Mouse (Mus musculus) stomach, embryonic 16.5 days (tissue): ENCODE data around the gene Zfp988. TPM values are rescaled to one million over a fixed set of nuclear protein-coding genes. Genes with fewer than 3 reads are reported as not detected.
"Not testable (repeated sequence)": the region's sequence is repeated elsewhere in the genome, so short reads cannot be mapped to it uniquely, and the experiment has no call there.

ENCODE experiments used
- ATAC-seq: fragments of 200-750 bp; cut with Nextera tagmentation; 2 replicates; pipeline ENCODE4 v1.8.0; 2017; ENCODE audit warnings: moderate number of reproducible peaks, moderate TSS enrichment; ENCODE audit not compliant: insufficient read depth, low FRiP score
- H3K27ac ChIP-seq: fragments of 300-500 bp; sonication (generic); 2 replicates; pipeline ENCODE4 v1.5.1; 2014; ENCODE audit warnings: low read length
- H3K27me3 ChIP-seq: fragments of 300-500 bp; sonication (generic); 2 replicates; pipeline ENCODE4 v1.6.1; 2014; ENCODE audit warnings: low read length, control low read depth, mixed read lengths; ENCODE audit not compliant: control insufficient read depth, insufficient read depth
- H3K36me3 ChIP-seq: fragments of 300-500 bp; sonication (generic); 2 replicates; pipeline ENCODE4 v1.6.1; 2014; ENCODE audit warnings: low read length; ENCODE audit not compliant: control insufficient read depth, insufficient read depth
- H3K4me1 ChIP-seq: fragments of 300-500 bp; sonication (generic); 2 replicates; pipeline ENCODE4 v1.6.1; 2014; ENCODE audit warnings: low read length, control low read depth, mixed read lengths; ENCODE audit not compliant: control insufficient read depth, insufficient read depth
- H3K4me2 ChIP-seq: fragments of 300-500 bp; sonication (generic); 2 replicates; pipeline ENCODE4 v1.6.1; 2014; ENCODE audit warnings: low read depth, low read length, mixed read lengths
- H3K4me3 ChIP-seq: fragments of 300-500 bp; sonication (generic); replicated peaks from 2 replicates; pipeline ENCODE4 v1.5.1; 2014; ENCODE audit warnings: mild to moderate bottlenecking, low read length
- H3K9ac ChIP-seq: fragments of 300-500 bp; sonication (generic); 2 replicates; pipeline ENCODE4 v1.6.1; 2014; ENCODE audit warnings: low read length
- H3K9me3 ChIP-seq: fragments of 300-500 bp; sonication (generic); replicated peaks from 2 replicates; pipeline ENCODE4 v1.6.1; 2016; ENCODE audit warnings: low read length, control low read depth; ENCODE audit not compliant: control insufficient read depth
- WGBS: fragments of 180-500 bp; shearing (Covaris S2); extraction: QIAGEN DNeasy Blood & Tissue Kit; methylation state at CpG from one replicate; pipeline ENCODE4 v1.1.7; 2014; 5-methylcytosine and 5-hydroxymethylcytosine counted together
- polyA plus RNA-seq: library from polyadenylated mRNA; unstranded; fragments of >200 nt; fragmentation: Nextera tagmentation; extraction: Ambion mirVana; gene quantifications from 2 replicates; pipeline ENCODE4 v1.2.1, GENCODE M21; 2015

The Zfp988 gene
- polyA plus RNA-seq, 1 experiment from 2014 or later = 0.18 TPM

DNA sequence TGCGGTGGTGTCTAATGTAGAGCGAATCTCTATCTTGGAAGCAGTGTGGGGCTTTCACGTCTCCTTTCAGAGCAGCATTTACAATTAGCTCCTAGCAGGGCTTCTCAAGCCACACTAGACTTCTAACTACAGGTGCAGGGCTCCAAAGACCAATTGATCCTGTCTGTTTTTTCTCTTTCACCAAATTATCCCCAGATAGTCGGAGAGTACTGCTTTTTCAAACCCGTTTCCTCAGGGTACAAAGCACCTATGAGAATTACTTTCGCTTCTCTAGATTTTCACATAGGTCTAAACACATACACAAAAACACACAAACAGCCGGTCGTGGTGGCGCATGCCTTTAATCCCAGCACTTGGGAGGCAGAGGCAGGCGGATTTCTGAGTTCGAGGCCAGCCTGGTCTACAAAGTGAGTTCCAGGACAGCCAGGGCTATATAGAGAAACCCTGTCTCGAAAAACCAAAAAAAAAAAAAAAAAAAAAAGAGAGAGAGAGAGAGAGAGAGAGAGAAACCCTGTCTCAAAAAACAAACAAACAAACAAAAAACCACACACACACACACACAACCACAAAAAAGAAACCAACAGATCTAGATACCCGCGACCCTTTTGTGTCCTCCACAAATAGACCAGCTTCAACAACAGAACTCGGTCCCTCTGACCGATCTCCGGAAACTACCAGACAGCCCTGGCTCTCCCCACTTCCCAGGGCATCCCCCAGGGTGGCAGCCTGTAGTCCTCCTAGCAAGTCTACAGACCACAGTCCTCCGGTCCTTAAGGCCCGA lies 43.6 kb downstream of the Zfp988 start:
- not testable (repeated sequence) for ATAC-seq, H3K9ac ChIP-seq, H3K4me2 ChIP-seq, H3K4me1 ChIP-seq, H3K27me3 ChIP-seq, H3K36me3 ChIP-seq, H3K27ac ChIP-seq, H3K4me3 ChIP-seq
- H3K9me3 ChIP-seq = peaks cover 26% of the 10 kb centered on the region
- WGBS = 87% methylated on average over 18 of the region's 19 CpGs

DNA sequence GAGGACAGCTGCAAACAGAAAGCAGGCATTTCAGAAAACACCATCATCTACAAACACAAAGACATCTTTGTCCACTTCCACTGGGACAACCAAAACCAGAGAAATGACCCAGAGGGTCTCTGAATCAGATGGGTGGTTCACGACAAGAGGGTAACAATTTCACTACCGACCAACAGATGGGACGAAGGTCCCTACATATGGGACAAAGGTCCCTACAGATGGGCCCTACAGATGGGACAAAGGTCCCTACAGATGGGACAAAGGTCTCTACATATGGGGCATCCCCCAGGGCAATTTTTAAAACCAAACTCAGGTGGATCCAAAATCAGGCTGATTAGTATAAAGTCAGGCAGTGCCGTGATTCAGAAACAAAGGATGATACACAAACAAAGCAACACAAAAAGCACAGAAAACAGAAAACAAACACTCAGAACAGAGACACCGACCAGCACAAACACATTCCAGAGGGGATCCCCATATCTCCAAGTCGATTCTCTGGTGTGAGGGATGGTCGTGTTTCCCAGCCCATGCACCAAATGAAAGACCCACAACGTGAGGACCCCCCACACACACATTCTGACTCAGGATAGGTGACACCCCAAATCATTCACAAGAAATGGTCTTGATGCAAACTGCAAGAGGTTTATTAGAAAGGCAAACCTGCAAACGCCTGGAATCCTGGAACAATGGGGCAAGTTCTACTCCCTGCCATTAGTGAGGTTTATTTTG lies 44.4 kb downstream of the Zfp988 start:
- 80% methylated on average over 9 of the region's 9 CpGs for WGBS
- ATAC-seq, H3K4me1 ChIP-seq, H3K9ac ChIP-seq, H3K27ac ChIP-seq, H3K4me3 ChIP-seq, H3K27me3 ChIP-seq, H3K36me3 ChIP-seq, H3K4me2 ChIP-seq: not testable (repeated sequence)
- H3K9me3 ChIP-seq = peaks cover 26% of the 10 kb centered on the region

DNA sequence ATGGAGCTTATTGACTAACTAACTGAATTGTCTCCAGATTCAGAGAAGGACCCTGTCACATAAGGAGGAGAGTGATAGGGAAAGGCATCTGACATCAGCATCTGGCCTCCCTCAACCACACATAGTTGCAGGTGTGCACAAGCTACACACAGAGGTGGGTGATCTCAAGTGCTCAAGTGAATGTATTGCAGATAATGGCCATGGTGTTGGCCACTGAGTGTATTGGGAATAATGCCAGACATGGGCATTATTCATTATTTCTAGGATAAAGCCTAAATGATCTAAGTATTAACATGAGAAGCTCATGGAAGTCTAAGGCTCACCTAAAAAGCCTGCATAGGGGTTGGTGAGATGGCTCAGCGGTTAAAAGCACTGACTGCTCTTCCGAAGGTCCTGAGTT lies 45.1 kb downstream of the Zfp988 start:
- not testable (repeated sequence) for H3K9ac ChIP-seq, H3K4me1 ChIP-seq, H3K27ac ChIP-seq, H3K27me3 ChIP-seq, H3K36me3 ChIP-seq, H3K4me3 ChIP-seq, ATAC-seq, H3K4me2 ChIP-seq
- peaks cover 26% of the 10 kb centered on the region for H3K9me3 ChIP-seq
- 82% methylated on average over 2 of the region's 2 CpGs for WGBS

DNA sequence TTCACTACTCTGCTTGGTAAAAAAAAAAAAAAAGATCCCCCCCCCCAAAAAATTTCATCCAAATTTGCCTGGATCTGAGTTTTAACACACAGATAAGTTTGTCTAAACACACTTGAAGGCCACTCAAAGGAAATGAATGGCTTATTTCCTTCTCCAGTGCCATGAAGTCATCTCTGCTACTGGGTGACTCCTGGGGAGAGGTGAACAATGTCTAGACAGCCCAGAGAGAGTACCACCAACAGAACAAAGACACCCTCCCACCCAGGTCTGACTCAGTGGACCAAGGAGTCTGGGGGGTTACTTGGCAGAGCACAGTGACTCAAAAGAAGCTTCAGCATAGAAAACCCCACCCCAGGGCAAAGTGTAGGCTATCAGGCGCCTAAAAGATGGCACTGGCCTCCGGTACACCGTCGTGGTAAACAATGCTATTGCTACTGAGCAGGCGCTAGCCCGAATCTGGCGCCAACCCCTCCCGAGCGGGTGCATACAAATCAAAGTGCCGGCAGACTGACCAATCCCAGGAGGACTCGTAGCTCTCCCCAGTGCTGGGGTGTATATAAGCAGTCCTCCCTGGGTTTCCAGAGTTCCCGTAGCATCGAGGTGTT lies 46.0 kb downstream of the Zfp988 start:
- H3K4me1 ChIP-seq, H3K27me3 ChIP-seq, H3K36me3 ChIP-seq, ATAC-seq, H3K9ac ChIP-seq, H3K27ac ChIP-seq, H3K4me2 ChIP-seq, H3K4me3 ChIP-seq: not testable (repeated sequence)
- WGBS = 78% methylated on average over 10 of the region's 13 CpGs
- peaks cover 24% of the 10 kb centered on the region for H3K9me3 ChIP-seq

DNA sequence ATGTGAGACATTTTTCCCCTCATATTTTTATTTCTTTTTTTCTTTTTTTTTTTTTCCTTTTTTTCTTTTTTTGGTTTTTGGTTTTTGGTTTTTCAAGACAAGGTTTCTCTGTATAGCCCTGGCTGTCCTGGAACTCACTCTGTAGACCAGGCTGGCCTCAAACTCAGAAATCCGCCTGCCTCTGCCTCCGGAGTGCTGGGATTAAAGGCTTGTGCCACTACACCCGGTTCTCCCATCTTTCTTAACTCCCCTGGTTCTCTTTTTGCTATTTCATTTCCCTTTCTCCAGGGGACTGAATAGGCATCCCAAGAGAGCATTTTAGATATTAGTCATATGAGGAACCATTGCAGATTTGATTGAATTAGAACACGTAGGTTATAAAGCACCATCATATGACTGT lies 48.2 kb downstream of the Zfp988 start:
- not testable (repeated sequence) for H3K27ac ChIP-seq, ATAC-seq, H3K4me3 ChIP-seq, H3K4me2 ChIP-seq, H3K27me3 ChIP-seq, H3K9ac ChIP-seq, H3K4me1 ChIP-seq, H3K36me3 ChIP-seq
- H3K9me3 ChIP-seq = peaks cover 15% of the 10 kb centered on the region
- WGBS = 79% methylated on average over 4 of the region's 4 CpGs

DNA sequence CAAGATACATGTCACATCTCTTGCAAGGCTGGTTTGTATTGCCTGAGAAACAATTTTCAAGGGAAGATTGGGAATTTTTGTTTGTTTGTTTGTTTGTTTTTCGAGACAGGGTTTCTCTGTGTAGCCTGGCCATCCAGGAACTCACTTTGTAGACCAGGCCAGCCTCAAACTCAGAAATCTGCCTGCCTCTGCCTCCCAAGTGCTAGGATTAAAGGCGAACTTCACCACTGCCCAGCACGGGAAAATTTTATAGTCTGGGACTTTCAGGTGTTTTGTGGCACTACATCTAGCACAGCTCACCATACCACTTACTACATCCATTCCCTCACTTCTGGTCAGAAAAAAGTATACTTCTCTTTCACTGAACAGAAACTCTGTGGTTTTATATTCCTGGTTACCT lies 50.6 kb downstream of the Zfp988 start:
- not testable (repeated sequence) for H3K27ac ChIP-seq, H3K27me3 ChIP-seq, H3K36me3 ChIP-seq, H3K4me2 ChIP-seq, H3K4me1 ChIP-seq, H3K9me3 ChIP-seq, H3K9ac ChIP-seq, ATAC-seq, H3K4me3 ChIP-seq
- WGBS = no CpG with 5 or more reads among the region's 3 CpGs

DNA sequence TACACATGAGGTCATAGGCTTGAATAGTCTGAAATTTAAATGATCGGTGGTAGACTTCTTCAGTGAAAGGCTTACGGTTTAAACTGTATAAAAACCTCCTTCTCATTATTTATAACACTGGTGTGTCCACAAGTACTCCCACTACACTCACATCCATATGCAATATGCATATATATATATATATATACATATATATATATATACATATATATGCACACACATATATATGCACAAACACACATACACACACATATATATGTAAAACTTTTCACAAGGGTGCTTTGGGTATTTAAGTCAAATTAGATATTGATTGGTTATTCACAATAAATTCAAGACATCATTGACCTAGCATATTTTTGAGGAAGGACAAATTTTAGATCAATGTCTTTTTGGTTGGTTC lies 51.7 kb downstream of the Zfp988 start:
- H3K4me2 ChIP-seq, H3K9ac ChIP-seq, H3K4me3 ChIP-seq, H3K4me1 ChIP-seq, H3K27ac ChIP-seq, H3K27me3 ChIP-seq, H3K9me3 ChIP-seq, ATAC-seq, H3K36me3 ChIP-seq: not testable (repeated sequence)
- no CpG with 5 or more reads among the region's 2 CpGs for WGBS

DNA sequence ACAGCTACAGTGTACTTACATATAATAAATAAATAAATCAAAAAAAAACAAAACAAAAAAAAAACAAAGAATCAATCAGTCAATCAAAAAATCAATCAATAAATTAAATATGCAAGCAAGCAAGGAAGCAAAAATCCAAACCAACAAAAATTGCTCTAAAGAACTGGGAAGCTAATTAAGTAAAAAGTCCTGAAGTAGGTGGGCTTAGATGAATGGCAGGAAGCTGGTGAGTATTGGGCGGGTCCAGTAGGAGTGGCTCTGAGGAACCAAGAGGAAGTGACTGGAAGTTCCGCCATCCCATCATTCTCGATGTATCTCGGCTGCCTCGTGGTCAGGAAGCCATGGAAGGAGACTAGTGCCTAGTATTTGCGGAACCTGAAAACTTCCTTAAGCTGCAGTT lies 55.5 kb downstream of the Zfp988 start, which contains the start of gene Zfp978:
Zfp978 (plus strand) TSS at position 301 of the 400 bp plus-strand sequence.
- not testable (repeated sequence) for H3K4me1 ChIP-seq, H3K36me3 ChIP-seq, H3K27me3 ChIP-seq, H3K9me3 ChIP-seq, H3K4me3 ChIP-seq, H3K27ac ChIP-seq, H3K9ac ChIP-seq, ATAC-seq, H3K4me2 ChIP-seq
- WGBS = no CpG with 5 or more reads among the region's 6 CpGs

DNA sequence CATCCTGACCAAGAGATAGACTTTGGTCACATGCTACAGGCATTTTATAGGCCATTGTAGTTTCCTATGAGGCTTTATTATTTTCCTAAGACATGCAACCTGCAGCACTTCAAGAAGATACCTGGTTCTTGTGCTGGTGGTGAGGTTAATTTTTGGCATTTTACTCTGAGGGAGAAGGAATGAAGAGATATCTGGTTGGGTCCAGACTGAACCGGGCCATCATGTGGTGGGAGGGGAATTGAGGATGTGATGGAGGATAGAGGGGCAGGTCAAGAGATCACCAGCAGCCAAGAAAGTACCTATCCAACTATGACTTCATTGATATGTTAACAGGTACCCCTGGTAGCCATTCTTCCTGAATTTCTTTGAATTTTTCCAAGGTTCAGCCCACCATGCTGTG lies 56.4 kb downstream of the Zfp988 start:
- no CpG with 5 or more reads among the region's 1 CpGs for WGBS
- not testable (repeated sequence) for ATAC-seq, H3K4me1 ChIP-seq, H3K4me3 ChIP-seq, H3K9ac ChIP-seq, H3K9me3 ChIP-seq, H3K36me3 ChIP-seq, H3K4me2 ChIP-seq, H3K27me3 ChIP-seq, H3K27ac ChIP-seq
